Mouse (Mus musculus): Measurements from ENCODE around the gene Cmss1. TPM values are rescaled to one million over a fixed set of nuclear protein-coding genes. Genes with fewer than 3 reads are reported as not detected.

Cmss1 gene
- polyA plus RNA-seq, 1 experiment from 2014 or later: 41.0 TPM

DNA sequence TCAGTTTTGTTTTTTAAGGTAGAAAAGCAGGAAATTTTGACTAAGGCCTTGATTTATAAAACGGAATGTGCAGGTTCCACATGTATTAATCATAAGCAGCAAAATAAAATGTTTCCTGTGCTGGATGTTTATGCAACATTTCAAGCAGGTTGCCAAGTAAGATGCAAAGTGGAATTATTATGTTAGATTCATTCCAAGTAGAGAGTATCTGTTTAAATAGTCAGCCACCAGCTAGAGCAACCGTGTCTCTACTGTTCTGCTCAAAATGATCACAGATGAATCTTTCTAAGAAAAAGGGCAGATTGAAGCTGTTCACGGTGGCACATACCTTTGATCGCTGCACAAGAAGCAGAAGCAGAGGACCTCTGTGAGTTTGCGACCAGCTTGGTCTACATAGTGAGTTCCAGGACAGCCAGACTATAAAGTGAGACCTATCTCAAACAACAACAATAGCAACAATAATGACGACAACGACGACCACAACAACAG, 288.0 kb downstream of the Cmss1 start:
- 89% methylated on average over 8 of the region's 8 CpGs for WGBS
- Histone ChIP-seq H3K27ac (ENCODE audit: low read depth, low read length) (no peak overlapping the region), H3K4me2 (ENCODE audit: low read length) (no peak overlapping the region), H3K9me3 (replicated peaks; ENCODE audit: control insufficient read depth, low read length) (no peaks in the 10 kb centered on the region), H3K27me3 (replicated peaks; ENCODE audit: control insufficient read depth, insufficient read depth, low read length) (no peaks in the 10 kb centered on the region), H3K9ac (ENCODE audit: low read length) (no peak overlapping the region), H3K36me3 (ENCODE audit: control insufficient read depth, insufficient read depth, low read length) (no peaks in the 10 kb centered on the region), H3K4me1 (ENCODE audit: control insufficient read depth, insufficient read depth, low read length) (no peaks in the 10 kb centered on the region), H3K4me3 (ENCODE audit: low read depth, low read length) (no peak overlapping the region)
- no peak for ATAC-seq
- no peak for DNase-seq (ENCODE audit: low spot score)

DNA sequence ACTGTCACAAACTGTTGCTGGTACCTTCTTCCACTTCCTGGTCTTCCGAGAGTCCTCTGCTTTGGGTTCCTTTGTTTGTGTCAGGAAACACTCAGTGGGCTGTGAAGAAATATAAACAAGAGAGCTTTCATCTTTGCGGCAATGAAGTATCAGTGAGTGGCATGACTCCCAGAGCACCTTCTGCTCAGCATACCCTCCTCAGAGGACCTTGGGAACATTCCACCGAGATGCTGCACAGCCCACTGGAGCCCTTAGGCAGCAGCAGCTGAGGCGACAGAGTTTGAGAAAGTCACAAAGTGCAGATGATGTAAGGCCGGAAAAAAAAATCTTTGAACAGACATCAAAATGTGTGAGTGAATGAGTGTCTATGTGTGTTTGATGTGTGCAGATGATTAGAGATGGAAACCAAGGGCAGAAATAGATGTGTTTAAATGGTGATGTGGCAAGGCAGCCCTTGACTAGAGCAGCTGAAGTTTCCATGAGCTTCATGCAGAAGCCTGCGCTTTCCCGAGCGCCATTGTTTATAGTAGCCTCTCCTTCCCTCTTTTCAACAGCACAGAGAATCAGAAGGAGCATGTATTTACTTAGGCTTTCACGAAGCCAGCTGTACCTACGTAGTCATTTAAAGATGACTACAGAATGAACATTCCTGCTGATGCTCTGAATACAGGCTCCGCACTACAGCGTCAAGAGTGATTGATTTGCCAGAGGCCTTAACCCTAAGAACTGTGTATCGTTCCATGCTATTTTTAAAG, 288.6 kb downstream of the Cmss1 start:
- 77% methylated on average over 13 of the region's 13 CpGs for WGBS
- no peaks in the 10 kb centered on the region for H3K9me3 ChIP-seq (replicated peaks; ENCODE audit: control insufficient read depth, low read length)
- no peak overlapping the region for H3K27ac ChIP-seq (ENCODE audit: low read depth, low read length)
- H3K4me2 ChIP-seq (ENCODE audit: low read length): no peak overlapping the region
- no peaks in the 10 kb centered on the region for H3K27me3 ChIP-seq (replicated peaks; ENCODE audit: control insufficient read depth, insufficient read depth, low read length)
- H3K36me3 ChIP-seq (ENCODE audit: control insufficient read depth, insufficient read depth, low read length): no peaks in the 10 kb centered on the region
- no peak overlapping the region for H3K9ac ChIP-seq (ENCODE audit: low read length)
- DNase-seq (ENCODE audit: low spot score): no peak
- H3K4me3 ChIP-seq (ENCODE audit: low read depth, low read length): no peak overlapping the region
- H3K4me1 ChIP-seq (ENCODE audit: control insufficient read depth, insufficient read depth, low read length): no peaks in the 10 kb centered on the region
- no peak for ATAC-seq

DNA sequence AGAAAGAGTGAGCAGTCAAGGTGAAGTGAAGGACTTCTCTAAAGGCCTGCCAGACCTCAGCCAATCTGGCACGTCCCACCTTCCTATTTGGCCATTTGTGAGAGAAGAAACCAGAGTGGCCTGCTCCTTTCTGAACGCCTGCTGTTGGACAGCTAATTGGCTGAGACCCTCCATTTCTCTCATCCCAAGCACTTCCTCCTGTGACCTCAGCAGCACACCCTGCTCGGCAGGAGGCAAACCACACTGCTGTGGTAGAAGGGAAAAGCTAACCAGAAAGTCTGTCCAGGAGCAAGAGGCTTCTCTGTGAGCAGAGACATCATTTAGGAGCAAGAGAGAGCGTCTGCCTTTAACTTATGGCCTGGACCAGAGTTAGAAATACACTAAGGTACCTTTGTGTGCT, 289.5 kb downstream of the Cmss1 start:
- Histone ChIP-seq H3K9me3 (replicated peaks; ENCODE audit: control insufficient read depth, low read length) (no peaks in the 10 kb centered on the region), H3K4me1 (ENCODE audit: control insufficient read depth, insufficient read depth, low read length) (no peaks in the 10 kb centered on the region), H3K9ac (ENCODE audit: low read length) (no peak overlapping the region), H3K4me2 (ENCODE audit: low read length) (no peak overlapping the region), H3K4me3 (ENCODE audit: low read depth, low read length) (no peak overlapping the region), H3K36me3 (ENCODE audit: control insufficient read depth, insufficient read depth, low read length) (no peaks in the 10 kb centered on the region), H3K27ac (ENCODE audit: low read depth, low read length) (no peak overlapping the region), H3K27me3 (replicated peaks; ENCODE audit: control insufficient read depth, insufficient read depth, low read length) (no peaks in the 10 kb centered on the region)
- WGBS: 75% methylated on average over 4 of the region's 4 CpGs
- ATAC-seq: no peak
- no peak for DNase-seq (ENCODE audit: low spot score)

DNA sequence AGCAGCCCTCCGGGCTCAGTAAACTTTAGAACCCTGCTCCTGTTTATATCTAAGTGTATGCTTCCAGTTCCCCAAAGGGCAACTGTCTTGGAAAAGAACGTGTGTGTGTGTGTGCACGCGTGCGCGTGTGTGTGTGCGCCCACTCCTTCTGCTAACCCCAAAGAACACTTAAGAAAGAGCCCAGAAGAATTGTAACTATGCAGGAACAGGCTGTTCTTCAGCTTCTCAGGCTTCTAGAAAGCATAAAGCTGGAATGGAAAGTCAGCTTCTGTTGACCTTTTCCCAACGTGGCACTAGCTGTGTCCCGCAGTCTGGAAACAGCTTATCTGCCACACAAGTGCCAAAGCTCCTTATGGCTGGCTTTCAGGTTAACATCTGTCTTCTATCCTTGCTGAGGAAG, 291.6 kb downstream of the Cmss1 start:
- Histone ChIP-seq H3K4me2 (ENCODE audit: low read length) (no peak overlapping the region), H3K27ac (ENCODE audit: low read depth, low read length) (no peak overlapping the region), H3K36me3 (ENCODE audit: control insufficient read depth, insufficient read depth, low read length) (no peaks in the 10 kb centered on the region), H3K27me3 (replicated peaks; ENCODE audit: control insufficient read depth, insufficient read depth, low read length) (no peaks in the 10 kb centered on the region), H3K4me3 (ENCODE audit: low read depth, low read length) (no peak overlapping the region), H3K9me3 (replicated peaks; ENCODE audit: control insufficient read depth, low read length) (no peaks in the 10 kb centered on the region), H3K4me1 (ENCODE audit: control insufficient read depth, insufficient read depth, low read length) (no peaks in the 10 kb centered on the region), H3K9ac (ENCODE audit: low read length) (no peak overlapping the region)
- DNase-seq (ENCODE audit: low spot score) (no peak), ATAC-seq (no peak)
- WGBS: 91% methylated on average over 9 of the region's 9 CpGs

DNA sequence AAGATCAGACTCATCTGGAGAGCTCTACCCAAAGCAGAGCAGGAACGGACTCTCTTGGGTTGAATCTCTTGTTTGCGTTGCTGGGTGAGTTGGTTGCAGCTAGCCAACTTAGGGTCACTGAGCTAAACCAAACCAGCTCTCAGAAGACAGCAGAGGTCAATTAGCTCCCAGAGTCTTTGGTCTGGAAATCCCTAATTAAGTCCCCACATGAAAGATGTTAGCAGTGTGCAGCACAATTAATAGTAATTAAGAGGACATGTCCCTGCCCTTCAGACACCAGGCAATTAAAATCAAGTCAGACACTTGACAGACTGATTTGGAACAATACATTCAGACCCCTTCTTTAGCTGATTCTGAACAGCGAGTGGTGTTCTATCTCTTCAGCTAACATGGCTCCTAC, 292.4 kb downstream of the Cmss1 start:
- DNase-seq (ENCODE audit: low spot score): no peak
- Histone ChIP-seq H3K9ac (ENCODE audit: low read length) (no peak overlapping the region), H3K4me3 (ENCODE audit: low read depth, low read length) (no peak overlapping the region), H3K9me3 (replicated peaks; ENCODE audit: control insufficient read depth, low read length) (no peaks in the 10 kb centered on the region), H3K4me2 (ENCODE audit: low read length) (no peak overlapping the region), H3K27ac (ENCODE audit: low read depth, low read length) (no peak overlapping the region), H3K27me3 (replicated peaks; ENCODE audit: control insufficient read depth, insufficient read depth, low read length) (no peaks in the 10 kb centered on the region), H3K4me1 (ENCODE audit: control insufficient read depth, insufficient read depth, low read length) (no peaks in the 10 kb centered on the region), H3K36me3 (ENCODE audit: control insufficient read depth, insufficient read depth, low read length) (no peaks in the 10 kb centered on the region)
- 40% methylated on average over 3 of the region's 3 CpGs for WGBS
- ATAC-seq: no peak

DNA sequence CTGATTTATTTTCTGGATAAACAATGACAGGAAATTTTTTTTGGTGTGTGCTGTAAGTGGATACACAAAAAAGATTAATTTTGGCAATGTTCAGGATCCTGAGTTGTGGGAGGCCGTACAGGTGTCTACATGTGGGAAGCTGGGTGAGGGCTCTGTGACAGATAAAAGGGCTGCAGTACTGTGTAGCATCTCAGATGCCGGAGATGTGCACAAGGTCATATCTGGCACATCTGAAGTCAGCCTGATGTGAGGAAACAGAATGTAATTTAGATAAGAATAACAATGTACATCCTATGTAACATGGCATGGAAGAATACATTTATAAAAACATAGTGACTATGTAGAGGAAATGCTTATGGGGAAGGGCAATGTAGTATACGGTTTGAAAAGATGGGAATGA, 293.2 kb downstream of the Cmss1 start:
- H3K27ac ChIP-seq (ENCODE audit: low read depth, low read length): no peak overlapping the region
- no peak for DNase-seq (ENCODE audit: low spot score)
- H3K9ac ChIP-seq (ENCODE audit: low read length): no peak overlapping the region
- no peak overlapping the region for H3K4me3 ChIP-seq (ENCODE audit: low read depth, low read length)
- 90% methylated on average over 3 of the region's 3 CpGs for WGBS
- no peaks in the 10 kb centered on the region for H3K36me3 ChIP-seq (ENCODE audit: control insufficient read depth, insufficient read depth, low read length)
- H3K27me3 ChIP-seq (replicated peaks; ENCODE audit: control insufficient read depth, insufficient read depth, low read length): no peaks in the 10 kb centered on the region
- H3K4me2 ChIP-seq (ENCODE audit: low read length): no peak overlapping the region
- no peak for ATAC-seq
- H3K9me3 ChIP-seq (replicated peaks; ENCODE audit: control insufficient read depth, low read length): no peaks in the 10 kb centered on the region
- H3K4me1 ChIP-seq (ENCODE audit: control insufficient read depth, insufficient read depth, low read length): no peaks in the 10 kb centered on the region

DNA sequence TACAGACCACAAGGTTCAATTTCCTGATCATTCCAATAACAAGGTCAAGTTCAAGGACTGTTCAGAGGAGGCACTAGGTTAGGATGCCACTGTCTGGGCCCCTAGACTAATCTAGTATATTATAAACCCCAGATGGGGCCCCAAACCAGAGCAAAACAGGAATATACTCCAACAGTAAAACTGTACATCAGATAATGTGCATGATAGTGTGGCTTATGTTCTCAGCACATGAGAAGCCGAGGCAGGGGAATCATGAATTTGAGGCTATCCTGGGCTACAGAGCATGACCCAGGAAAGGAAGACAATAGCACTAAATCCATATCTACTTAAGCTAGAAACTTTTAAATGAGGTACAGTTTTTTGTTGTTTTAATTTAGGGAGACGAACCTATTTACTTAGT, 294.5 kb downstream of the Cmss1 start:
- Histone ChIP-seq H3K9me3 (replicated peaks; ENCODE audit: control insufficient read depth, low read length) (no peaks in the 10 kb centered on the region), H3K27me3 (replicated peaks; ENCODE audit: control insufficient read depth, insufficient read depth, low read length) (no peaks in the 10 kb centered on the region), H3K4me2 (ENCODE audit: low read length) (no peak overlapping the region), H3K27ac (ENCODE audit: low read depth, low read length) (no peak overlapping the region), H3K4me3 (ENCODE audit: low read depth, low read length) (no peak overlapping the region), H3K36me3 (ENCODE audit: control insufficient read depth, insufficient read depth, low read length) (no peaks in the 10 kb centered on the region), H3K4me1 (ENCODE audit: control insufficient read depth, insufficient read depth, low read length) (no peaks in the 10 kb centered on the region), H3K9ac (ENCODE audit: low read length) (no peak overlapping the region)
- no peak for ATAC-seq
- no peak for DNase-seq (ENCODE audit: low spot score)
- 86% methylated on average over 2 of the region's 2 CpGs for WGBS

DNA sequence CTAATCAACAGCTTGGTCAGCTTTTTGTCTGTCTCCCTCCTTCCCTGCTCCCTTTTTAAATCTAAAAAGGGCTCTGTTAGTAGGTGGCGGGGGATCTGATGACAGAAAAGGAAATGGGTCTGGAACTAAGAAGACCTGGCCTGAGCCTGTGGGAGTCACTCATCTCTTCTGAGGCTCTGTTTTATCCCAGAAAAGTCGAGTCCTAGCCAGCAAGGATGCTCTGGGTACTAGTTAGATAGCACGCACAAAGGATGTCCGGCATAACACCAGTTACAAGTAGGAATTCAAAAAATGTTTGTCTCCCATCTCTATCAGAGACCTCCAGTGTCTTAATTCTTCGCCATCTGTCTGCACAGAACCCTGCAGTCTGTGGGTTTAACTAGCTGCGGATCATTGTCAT, 301.2 kb downstream of the Cmss1 start:
- Histone ChIP-seq H3K4me3 (ENCODE audit: low read depth, low read length) (no peak overlapping the region), H3K9ac (ENCODE audit: low read length) (no peak overlapping the region), H3K9me3 (replicated peaks; ENCODE audit: control insufficient read depth, low read length) (no peaks in the 10 kb centered on the region), H3K27ac (ENCODE audit: low read depth, low read length) (no peak overlapping the region), H3K4me1 (ENCODE audit: control insufficient read depth, insufficient read depth, low read length) (no peaks in the 10 kb centered on the region), H3K27me3 (replicated peaks; ENCODE audit: control insufficient read depth, insufficient read depth, low read length) (no peaks in the 10 kb centered on the region), H3K4me2 (ENCODE audit: low read length) (no peak overlapping the region), H3K36me3 (ENCODE audit: control insufficient read depth, insufficient read depth, low read length) (no peaks in the 10 kb centered on the region)
- DNase-seq (ENCODE audit: low spot score): no peak
- 86% methylated on average over 6 of the region's 6 CpGs for WGBS
- no peak for ATAC-seq

DNA sequence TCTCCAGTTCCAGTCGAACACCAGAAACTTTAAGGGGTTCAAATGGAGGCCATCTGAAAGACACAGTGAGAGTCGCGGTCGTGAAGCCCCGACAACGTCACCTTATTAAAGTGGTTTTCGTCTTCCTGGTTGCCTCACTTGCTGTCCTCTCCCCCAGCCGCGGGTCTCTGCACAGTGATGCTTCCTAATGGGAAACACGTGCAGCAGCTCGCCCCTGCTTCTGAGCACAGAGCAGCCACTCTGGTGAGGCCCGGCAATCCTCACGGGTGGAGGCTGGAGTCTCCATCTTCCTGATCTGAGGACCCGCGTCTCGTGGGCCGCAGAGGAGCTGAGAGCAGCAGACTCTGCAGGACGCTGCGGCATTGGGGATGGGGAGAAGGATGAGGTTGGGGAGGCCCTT, 302.9 kb downstream of the Cmss1 start:
- H3K4me3 ChIP-seq (ENCODE audit: low read depth, low read length): no peak overlapping the region
- H3K4me2 ChIP-seq (ENCODE audit: low read length): no peak overlapping the region
- H3K9me3 ChIP-seq (replicated peaks; ENCODE audit: control insufficient read depth, low read length): no peaks in the 10 kb centered on the region
- no peak overlapping the region for H3K27ac ChIP-seq (ENCODE audit: low read depth, low read length)
- no peaks in the 10 kb centered on the region for H3K4me1 ChIP-seq (ENCODE audit: control insufficient read depth, insufficient read depth, low read length)
- no peaks in the 10 kb centered on the region for H3K36me3 ChIP-seq (ENCODE audit: control insufficient read depth, insufficient read depth, low read length)
- ATAC-seq (no peak), DNase-seq (ENCODE audit: low spot score) (no peak)
- H3K9ac ChIP-seq (ENCODE audit: low read length): no peak overlapping the region
- H3K27me3 ChIP-seq (replicated peaks; ENCODE audit: control insufficient read depth, insufficient read depth, low read length): no peaks in the 10 kb centered on the region
- 79% methylated on average over 19 of the region's 19 CpGs for WGBS
